Mouse (Mus musculus) embryonic fibroblast, embryonic 13.5 days (primary cell): ENCODE measurements around the gene Abca15.
"Not testable (repeated sequence)": the region's sequence is repeated elsewhere in the genome, so short reads cannot be mapped to it uniquely, and the experiment has no call there.

Source experiments
- CTCF ChIP-seq: IDR thresholded peaks from 2 replicates; pipeline ENCODE4 v1.5.1; 2011; ENCODE audit warnings: mild to moderate bottlenecking, control low read depth, low read length, moderate library complexity, borderline replicate concordance; ENCODE audit not compliant: insufficient read depth
- POLR2A ChIP-seq: IDR thresholded peaks from 2 replicates; pipeline ENCODE4 v1.6.1; 2011; ENCODE audit warnings: low read depth, mild to moderate bottlenecking, control low read depth, low read length, moderate library complexity

- TF ChIP-seq CTCF, POLR2A: not testable (repeated sequence)
Measured at GRCm38 (mm10) chr7:120325911-120326310, 2.6 kb upstream of the Abca15 start.
